Mouse (Mus musculus): ENCODE results near the gene Pcdh7.

GRCm38 (mm10) chr5:57931738-57932137 lies 214.0 kb downstream of the Pcdh7 start:
- no peak for TF ChIP-seq CTCF (IDR thresholded peaks at IDR 0.05; ENCODE audit: insufficient read depth, low read depth, low read length)
- no peak for TF ChIP-seq POLR2A (IDR thresholded peaks at IDR 0.05; ENCODE audit: insufficient read depth, low read depth, low read length)
